Mouse (Mus musculus): ENCODE data around the gene Clcf1.

- TF ChIP-seq CTCF (IDR thresholded peaks at IDR 0.05) (no peak), POLR2A (IDR thresholded peaks at IDR 0.05; ENCODE audit: insufficient read depth, low read depth, low read length) (no peak)
These were observed 3.1 kb downstream of the Clcf1 start for GRCm38 (mm10) chr19:4217140-4217539.
